Comparison of ENCODE assay signal across 9 mouse cellular contexts in the genomic region with DNA sequence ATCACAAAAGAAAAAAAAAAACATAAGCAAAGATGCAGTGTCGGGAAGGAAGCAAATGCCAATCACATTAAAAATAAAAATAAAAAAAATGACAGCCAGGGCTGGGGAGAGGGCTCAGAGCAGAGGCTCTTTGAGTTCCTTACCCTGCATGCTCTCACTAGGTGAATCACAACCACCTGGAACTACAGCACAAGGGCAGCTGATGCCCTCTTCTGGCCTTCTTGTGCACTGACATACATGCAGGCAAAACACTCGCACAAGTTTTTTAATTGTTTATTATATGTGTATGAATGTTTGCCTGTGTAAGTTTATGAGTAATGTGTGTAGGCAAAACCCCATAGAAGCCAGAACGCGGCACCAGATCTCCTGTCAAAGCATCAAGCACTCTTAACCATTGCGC. TPM values are rescaled to one million over a fixed set of nuclear protein-coding genes. Genes with fewer than 3 reads are reported as not detected.
DNase-seq lines count a peak whose midpoint lies in the region; ATAC-seq and TF ChIP-seq lines count a peak whose summit lies in the region.
"Had no signal": no experiment of that assay in that cellular context is flagged by ENCODE, and none has a peak within 500 bp of the region (broad histone marks: within the 10 kb centered on the region; RNA-seq: fewer than 3 reads in every experiment).

No protein-coding gene starts in this region.

- H3K4me1 ChIP-seq in liver, adult 2 months (ENCODE audit: control insufficient read depth, insufficient read depth, low read length): no peaks in the 10 kb centered on the region
- peaks cover 28% of the 10 kb centered on the region for H3K4me1 ChIP-seq in liver, embryonic 11.5 days (replicated peaks; ENCODE audit: control insufficient read depth, insufficient read depth, low read length)

- TF ChIP-seq CTCF in liver, adult 2 months (IDR thresholded peaks at IDR 0.05; ENCODE audit: low read depth, low read length): peak; percentile 65; the same call in 1 of the 2 replicates

- no peak overlapping the region for H3K4me2 ChIP-seq in liver, embryonic 11.5 days
- H3K4me2 ChIP-seq: heart, embryonic 15.5 days; midbrain, embryonic 12.5 days had no signal

- H3K9me3 ChIP-seq in liver, embryonic 11.5 days (ENCODE audit: control insufficient read depth, low read length): no peaks in the 10 kb centered on the region
- H3K9me3 ChIP-seq: heart, embryonic 15.5 days; midbrain, embryonic 12.5 days had no signal

- WGBS in liver, adult 2 months: 71% methylated on average over 5 of the region's 5 CpGs
- WGBS in liver, embryonic 11.5 days: 65% methylated on average over 5 of the region's 5 CpGs

- peaks cover 8% of the 10 kb centered on the region for H3K36me3 ChIP-seq in liver, adult 2 months (ENCODE audit: control insufficient read depth, insufficient read depth, low read length)
- no peaks in the 10 kb centered on the region; the same call in 1 of the 2 replicates for H3K36me3 ChIP-seq in liver, embryonic 11.5 days (ENCODE audit: control insufficient read depth, insufficient read depth, low read length)

- H3K27ac ChIP-seq in liver, adult 2 months (replicated peaks; ENCODE audit: insufficient read depth, low read depth, low read length): no peak overlapping the region
- no peak overlapping the region for H3K27ac ChIP-seq in liver, embryonic 11.5 days (ENCODE audit: low read depth, low read length)
- H3K27ac ChIP-seq: heart, embryonic 15.5 days; midbrain, embryonic 12.5 days had no signal

- no peak overlapping the region for H3K4me3 ChIP-seq in liver, adult 2 months (ENCODE audit: insufficient read depth, low read depth, low read length)
- no peak overlapping the region for H3K4me3 ChIP-seq in liver, embryonic 11.5 days (ENCODE audit: low read depth, low read length)
- H3K4me3 ChIP-seq: heart, embryonic 15.5 days; midbrain, embryonic 12.5 days had no signal

- H3K27me3 ChIP-seq in liver, adult 2 months (ENCODE audit: control insufficient read depth, insufficient read depth, low read length): no peaks in the 10 kb centered on the region
- no peaks in the 10 kb centered on the region for H3K27me3 ChIP-seq in liver, embryonic 11.5 days (replicated peaks; ENCODE audit: control insufficient read depth, insufficient read depth, low read length)
- H3K27me3 ChIP-seq: heart, embryonic 15.5 days; midbrain, embryonic 12.5 days had no signal

- H3K9ac ChIP-seq in liver, adult 2 months (ENCODE audit: low read depth, low read length): no peak overlapping the region
- no peak overlapping the region for H3K9ac ChIP-seq in liver, embryonic 11.5 days (ENCODE audit: low read depth, low read length)
- H3K9ac ChIP-seq: heart, embryonic 15.5 days; midbrain, embryonic 12.5 days had no signal

- no peaks in the 10 kb centered on the region for H3K79me2 ChIP-seq in liver, adult 2 months (ENCODE audit: control insufficient read depth, insufficient read depth, low read length)

- TF ChIP-seq POLR2A in liver, adult 2 months (IDR thresholded peaks at IDR 0.05; ENCODE audit: extremely low read depth, insufficient read depth, low read length): no peak

- DNase-seq in liver, adult 2 months (ENCODE audit: extremely low read depth, low read depth, low spot score): no peak
- DNase-seq in liver, embryonic 11.5 days (ENCODE audit: low spot score): no peak
- DNase-seq in T-cell, adult 2 months (ENCODE audit: low spot score): peak; percentile 55
- peak; percentile 33 to 48 for DNase-seq in kidney, postnatal 4 days
- peak; percentile 70 for DNase-seq in thymus, postnatal 0 days (ENCODE audit: low spot score)
- DNase-seq in layer of hippocampus, postnatal 10 days (ENCODE audit: low spot score in 2 of 2): no peak
- no peak for DNase-seq in right cerebral cortex, postnatal 25 days

- no peak for ATAC-seq in liver, embryonic 11.5 days (replicated peaks; ENCODE audit: low FRiP score)

RNA-seq across cellular contexts. Expression of a gene that starts 11.3 kb away (rescaled TPM):
- total RNA-seq in liver, adult 2 months (2014; rRNA removed): 45.7 and 46.4 TPM in 2 replicates
- 54.9 and 58.7 TPM in 2 replicates for polyA plus RNA-seq in liver, adult 2 months (2012; rRNA removed)
- 39.6 and 47.7 TPM in 2 replicates for polyA plus RNA-seq in liver, embryonic 11.5 days (2014; fragmentation: Nextera tagmentation; extraction: Ambion mirVana)
- polyA plus RNA-seq in thymus, postnatal 0 days (2015; fragmentation: Nextera tagmentation; extraction: Ambion mirVana): 56.0 and 63.5 TPM in 2 replicates
- 10 to 100 TPM; 50.9 to 56.1 TPM for total RNA-seq in layer of hippocampus, postnatal 10 days (2021)

RNA-seq across cellular contexts. Expression of a gene that starts 14.4 kb away (rescaled TPM):
- total RNA-seq in liver, adult 2 months (2014; rRNA removed): 179 and 187 TPM in 2 replicates
- 266 and 291 TPM in 2 replicates for polyA plus RNA-seq in liver, adult 2 months (2012; rRNA removed)
- polyA plus RNA-seq in liver, embryonic 11.5 days (2014; fragmentation: Nextera tagmentation; extraction: Ambion mirVana): 97.1 and 104 TPM in 2 replicates
- 70.1 and 72.8 TPM in 2 replicates for polyA plus RNA-seq in thymus, postnatal 0 days (2015; fragmentation: Nextera tagmentation; extraction: Ambion mirVana)
- total RNA-seq in layer of hippocampus, postnatal 10 days (2021): 10 to 100 TPM; 33.6 to 36.3 TPM

RNA-seq across cellular contexts. Expression of a gene that starts 31.7 kb away (rescaled TPM):
- 34.2 and 38.5 TPM in 2 replicates for total RNA-seq in liver, adult 2 months (2014; rRNA removed)
- polyA plus RNA-seq in liver, adult 2 months (2012; rRNA removed): 32.0 and 33.6 TPM in 2 replicates
- polyA plus RNA-seq in liver, embryonic 11.5 days (2014; fragmentation: Nextera tagmentation; extraction: Ambion mirVana): 47.7 and 49.8 TPM in 2 replicates
- 41.8 and 43.9 TPM in 2 replicates for polyA plus RNA-seq in thymus, postnatal 0 days (2015; fragmentation: Nextera tagmentation; extraction: Ambion mirVana)
- 10 to 100 TPM; 34.6 to 36.2 TPM for total RNA-seq in layer of hippocampus, postnatal 10 days (2021)

RNA-seq across cellular contexts. Expression of a gene that starts 36.6 kb away (rescaled TPM):
- 3.0 and 3.9 TPM in 2 replicates for total RNA-seq in liver, adult 2 months (2014; rRNA removed)
- 1.4 and 2.1 TPM in 2 replicates for polyA plus RNA-seq in liver, adult 2 months (2012; rRNA removed)
- 6.3 and 7.1 TPM in 2 replicates for polyA plus RNA-seq in liver, embryonic 11.5 days (2014; fragmentation: Nextera tagmentation; extraction: Ambion mirVana)
- 5.5 and 5.8 TPM in 2 replicates for polyA plus RNA-seq in thymus, postnatal 0 days (2015; fragmentation: Nextera tagmentation; extraction: Ambion mirVana)
- under 1 TPM; 0.18 to 0.22 TPM for total RNA-seq in layer of hippocampus, postnatal 10 days (2021)

RNA-seq across cellular contexts. Expression of a gene that starts 40.6 kb away (rescaled TPM):
- 21.8 and 25.9 TPM in 2 replicates for total RNA-seq in liver, adult 2 months (2014; rRNA removed)
- polyA plus RNA-seq in liver, adult 2 months (2012; rRNA removed): 113 and 116 TPM in 2 replicates
- 104 and 106 TPM in 2 replicates for polyA plus RNA-seq in liver, embryonic 11.5 days (2014; fragmentation: Nextera tagmentation; extraction: Ambion mirVana)
- 145 and 149 TPM in 2 replicates for polyA plus RNA-seq in thymus, postnatal 0 days (2015; fragmentation: Nextera tagmentation; extraction: Ambion mirVana)
- 100 to 1,000 TPM; 113 to 119 TPM for total RNA-seq in layer of hippocampus, postnatal 10 days (2021)

Comparison
In these comparisons a context has a peak if more than half of its experiments do, and no peak if none do; other contexts are left out.
1. DNase-seq: peak in T-cell, adult 2 months (single experiment), kidney, postnatal 4 days (2 of 2) and thymus, postnatal 0 days (single experiment); none in liver, adult 2 months (single experiment), liver, embryonic 11.5 days (single experiment), layer of hippocampus, postnatal 10 days (0 of 2) and right cerebral cortex, postnatal 25 days (single experiment).